Mouse (Mus musculus) brain, embryonic 14.5 days (tissue): ENCODE measurements at regions not wholly inside any gene's neighbourhood (a gene's known extent, or its start where the extent isn't known, plus 50 kb on each side); places are given as distances from the start of the nearest gene placed in this dataset.

Experiments used
- DNase-seq: peaks from one replicate; pipeline ENCODE4 v3.0.0-alpha.2; 2011; ENCODE audit warnings: low read depth
- CTCF ChIP-seq: fragments of 200-500 bp; IDR thresholded peaks from 2 replicates; pipeline ENCODE4 v1.5.1; 2012; ENCODE audit warnings: inconsistent platforms, mild to moderate bottlenecking, moderate library complexity, borderline replicate concordance; ENCODE audit not compliant: insufficient read depth, insufficient read length; ENCODE audit errors: extremely low read depth
- POLR2A ChIP-seq: fragments of 200-500 bp; IDR thresholded peaks from 2 replicates; pipeline ENCODE4 v1.6.1; 2012; ENCODE audit warnings: mild to moderate bottlenecking, inconsistent platforms, borderline replicate concordance; ENCODE audit not compliant: poor library complexity, insufficient read depth, insufficient read length, severe bottlenecking; ENCODE audit errors: extremely low read depth

DNA sequence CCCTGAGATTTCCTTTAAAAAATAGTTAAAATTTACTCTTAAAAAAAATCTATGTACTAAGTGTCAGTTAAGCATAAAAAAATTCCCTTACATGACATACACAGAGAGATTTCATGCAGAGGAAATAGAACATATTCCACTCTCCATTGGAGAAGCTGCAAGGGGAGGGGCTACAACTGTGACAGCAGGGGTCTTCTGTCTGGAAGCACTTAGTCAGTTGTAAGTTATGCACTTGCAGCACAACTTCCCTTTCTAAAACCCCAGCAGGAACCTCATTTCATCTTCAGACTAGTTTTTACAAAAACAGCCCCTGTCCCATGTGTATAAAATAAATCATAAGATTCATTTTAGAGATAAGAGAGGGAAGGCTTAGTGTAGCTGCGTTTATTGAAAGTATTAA, 109.0 kb upstream of the Rpl10l start:
- peak; percentile 6 for DNase-seq
- TF ChIP-seq POLR2A, result no peak
- TF ChIP-seq CTCF, result no peak

DNA sequence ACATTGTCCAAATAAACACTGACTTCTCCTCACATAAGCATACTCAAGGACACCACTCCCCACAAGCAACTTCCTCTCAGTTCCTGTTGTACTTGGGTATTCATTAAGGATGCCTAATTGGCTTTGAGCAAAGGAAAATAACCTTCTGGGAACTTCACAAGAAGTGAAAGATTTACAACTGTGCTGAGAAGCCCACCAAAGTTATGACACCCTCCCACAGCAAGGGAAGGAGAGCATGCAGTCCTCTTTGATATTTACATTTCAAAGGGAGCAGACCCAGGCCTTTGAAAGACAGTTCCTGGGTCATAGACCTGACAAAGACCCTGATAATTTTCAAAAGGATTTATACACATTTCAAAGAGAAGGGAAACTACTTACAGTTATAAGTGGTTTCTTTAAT, 102.4 kb upstream of the Rpl10l start:
- DNase-seq, result peak; percentile 39
- TF ChIP-seq POLR2A (no peak), CTCF (no peak)

DNA sequence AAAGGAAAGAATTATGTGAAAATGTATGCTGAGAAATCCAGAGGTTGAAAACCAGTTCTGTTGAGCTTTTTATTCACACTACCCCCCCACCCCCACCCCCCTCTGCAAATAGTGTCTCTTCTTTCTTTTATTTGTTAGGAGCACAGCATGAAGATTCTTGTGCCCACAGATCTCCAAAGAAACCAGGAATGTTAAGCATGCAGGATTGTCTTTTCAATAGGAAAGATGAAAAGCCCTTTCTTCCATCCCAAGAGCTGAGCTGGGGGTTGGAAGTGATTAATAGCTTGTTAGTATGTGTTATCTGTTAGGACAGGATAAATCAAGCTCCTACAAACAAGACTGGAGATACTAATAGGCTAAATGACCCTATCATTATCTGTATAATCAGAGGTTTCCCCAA, 55.0 kb upstream of the Rpl10l start:
- TF ChIP-seq CTCF, result no peak
- TF ChIP-seq POLR2A, result no peak
- peak; percentile 54 for DNase-seq
